Mouse (Mus musculus) E14TG2a.4 (cell line): Measurements from ENCODE around the gene Tsku.

Source experiments
- CTCF ChIP-seq: conservative IDR thresholded peaks from 2 replicates; pipeline ENCODE4 v1.5.1; 2014; ENCODE audit warnings: low read length
- NANOG ChIP-seq: IDR thresholded peaks from 2 replicates; pipeline ENCODE4 v1.6.1; 2014; ENCODE audit warnings: borderline replicate concordance, low read length, mixed read lengths

DNA sequence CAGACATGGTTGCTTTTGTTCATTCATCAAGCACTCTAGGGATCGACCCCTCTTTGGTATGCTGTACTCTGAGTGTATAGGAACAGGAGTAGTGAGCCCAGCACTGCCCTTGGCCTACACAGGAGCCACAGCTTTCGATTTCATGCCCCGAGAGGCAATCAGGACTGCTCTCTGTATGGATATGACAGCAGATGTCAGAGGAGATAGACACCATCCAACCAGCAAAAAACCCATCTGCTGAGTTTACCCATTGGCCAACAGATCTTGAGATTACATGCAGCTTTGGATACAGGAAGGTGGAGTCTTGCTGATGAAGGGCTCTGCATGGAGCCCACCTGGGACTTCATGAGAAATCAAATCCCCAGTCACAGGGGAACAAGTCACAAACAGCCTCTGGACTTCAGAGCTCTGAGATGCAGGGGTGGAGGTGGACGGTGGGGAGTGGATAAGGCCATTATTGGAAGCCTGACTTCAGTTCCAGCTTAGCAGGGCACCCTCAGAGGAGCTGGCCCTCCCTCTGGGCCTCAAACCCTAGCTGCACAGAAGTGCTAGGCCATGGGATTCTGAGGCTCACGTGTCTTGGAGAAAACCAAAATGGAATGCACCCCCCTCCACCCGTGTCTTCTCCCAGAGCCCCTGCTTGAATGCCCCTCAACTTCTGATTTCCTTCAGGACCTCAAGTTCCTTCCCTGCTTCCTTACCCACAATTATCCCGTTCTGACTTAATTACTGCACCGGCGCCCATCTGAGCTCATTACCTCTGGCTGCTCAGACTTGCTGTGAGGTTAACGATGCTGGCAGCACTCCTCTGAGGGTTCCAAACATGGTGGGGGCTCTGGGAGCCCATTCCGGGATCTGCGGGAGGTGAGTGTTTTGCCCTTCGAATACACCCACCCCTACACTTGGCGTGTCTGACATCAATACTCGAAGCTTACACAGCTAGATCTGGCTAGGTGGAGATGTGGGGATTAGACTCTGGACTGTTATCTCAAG lies 41.8 kb upstream of the Tsku start:
- TF ChIP-seq CTCF (no peak), NANOG (no peak)
